Mouse (Mus musculus) hindbrain, embryonic 11.5 days (tissue): ENCODE measurements around the gene Zfp217. TPM values are rescaled to one million over a fixed set of nuclear protein-coding genes. Genes with fewer than 3 reads are reported as not detected.

ENCODE experiments used
- ATAC-seq: fragments of 200-750 bp; cut with Nextera tagmentation; 2 replicates; pipeline ENCODE4 v1.8.0; 2017; ENCODE audit warnings: mild to moderate bottlenecking, moderate TSS enrichment, moderate library complexity; ENCODE audit not compliant: low FRiP score
- DNase-seq: peaks from one replicate; pipeline ENCODE4 v3.0.0-alpha.2; 2015; ENCODE audit warnings: low spot score
- H3K27ac ChIP-seq: fragments of 300-500 bp; sonication (generic); 2 replicates; pipeline ENCODE4 v1.5.1; 2014; ENCODE audit warnings: mild to moderate bottlenecking, low read depth, low read length
- H3K27me3 ChIP-seq: fragments of 300-500 bp; sonication (generic); 2 replicates; pipeline ENCODE4 v1.6.1; 2014; ENCODE audit warnings: mild to moderate bottlenecking, low read length, moderate library complexity, mixed read lengths; ENCODE audit not compliant: control insufficient read depth, insufficient read depth
- H3K36me3 ChIP-seq: fragments of 300-500 bp; sonication (generic); 2 replicates; pipeline ENCODE4 v1.6.1; 2014; ENCODE audit warnings: mild to moderate bottlenecking, low read length, moderate library complexity, mixed read lengths; ENCODE audit not compliant: control insufficient read depth, insufficient read depth
- H3K4me1 ChIP-seq: fragments of 300-500 bp; sonication (generic); replicated peaks from 2 replicates; pipeline ENCODE4 v1.6.1; 2014; ENCODE audit warnings: low read length, mixed read lengths; ENCODE audit not compliant: control insufficient read depth, insufficient read depth
- H3K4me2 ChIP-seq: fragments of 300-500 bp; sonication (generic); replicated peaks from 2 replicates; pipeline ENCODE4 v1.6.1; 2014; ENCODE audit warnings: mild to moderate bottlenecking, low read depth, low read length
- H3K4me3 ChIP-seq: fragments of 300-500 bp; sonication (generic); 2 replicates; pipeline ENCODE4 v1.5.1; 2014; ENCODE audit warnings: low read depth, low read length
- H3K9ac ChIP-seq: fragments of 300-500 bp; sonication (generic); 2 replicates; pipeline ENCODE4 v1.6.1; 2014; ENCODE audit warnings: low read depth, low read length
- H3K9me3 ChIP-seq: fragments of 300-500 bp; sonication (generic); 2 replicates; pipeline ENCODE4 v1.6.1; 2016; ENCODE audit warnings: low read length; ENCODE audit not compliant: control insufficient read depth
- WGBS: fragments of 180-500 bp; shearing (Covaris S2); extraction: QIAGEN DNeasy Blood & Tissue Kit; methylation state at CpG from one replicate; pipeline ENCODE4 v1.1.7; 2014; 5-methylcytosine and 5-hydroxymethylcytosine counted together
- polyA plus RNA-seq: library from polyadenylated mRNA; unstranded; fragments of >200 nt; fragmentation: Nextera tagmentation; extraction: Ambion mirVana; gene quantifications from 2 replicates; pipeline ENCODE4 v1.2.1, GENCODE M21; 2014

Gene Zfp217
- polyA plus RNA-seq, 1 experiment from 2014 or later = 4.8 TPM

DNA sequence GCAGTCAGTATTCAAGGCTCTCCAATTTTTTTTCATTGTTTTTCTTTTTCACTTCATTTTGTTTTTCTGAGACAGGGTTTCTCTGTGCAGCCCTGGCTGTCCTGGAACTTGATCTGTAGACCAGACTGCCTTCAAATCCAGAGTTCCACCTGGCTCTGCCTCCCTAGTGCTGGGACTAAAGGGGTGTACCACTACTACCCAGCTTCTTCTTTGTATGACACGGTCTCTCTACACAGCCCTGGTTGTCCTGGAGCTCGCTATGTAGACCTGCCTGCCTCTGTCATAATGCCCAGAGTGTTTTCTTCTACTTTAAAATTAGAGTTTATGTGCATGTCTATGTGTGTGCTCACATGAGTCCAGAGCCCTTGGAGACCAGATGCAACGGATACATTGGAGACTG, 27.3 kb upstream of the Zfp217 start:
- Histone ChIP-seq H3K27me3 (no peaks in the 10 kb centered on the region), H3K9me3 (no peaks in the 10 kb centered on the region), H3K36me3 (no peaks in the 10 kb centered on the region), H3K27ac (no peak overlapping the region), H3K4me3 (no peak overlapping the region), H3K9ac (no peak overlapping the region), H3K4me1 (peaks cover 4% of the 10 kb centered on the region; the same call in 1 of the 2 replicates), H3K4me2 (no peak overlapping the region)
- DNase-seq = no peak
- ATAC-seq = no peak
- WGBS = 71% methylated on average over 3 of the region's 3 CpGs

GRCm38 (mm10) chr2:170169062-170169461, 21.2 kb upstream of the Zfp217 start:
- DNase-seq (no peak), ATAC-seq (no peak)
- no peak overlapping the region for H3K9ac ChIP-seq
- no peaks in the 10 kb centered on the region for H3K36me3 ChIP-seq
- H3K4me3 ChIP-seq = no peak overlapping the region
- H3K4me2 ChIP-seq = no peak overlapping the region
- no peaks in the 10 kb centered on the region for H3K4me1 ChIP-seq
- H3K27me3 ChIP-seq = no peaks in the 10 kb centered on the region
- H3K27ac ChIP-seq = no peak overlapping the region
- H3K9me3 ChIP-seq = no peaks in the 10 kb centered on the region

- ATAC-seq = no peak
- 82% methylated on average over 10 of the region's 10 CpGs for WGBS
- H3K36me3 ChIP-seq = no peaks in the 10 kb centered on the region
- no peak overlapping the region for H3K27ac ChIP-seq
- no peak for DNase-seq
- no peak overlapping the region for H3K4me2 ChIP-seq
- no peak overlapping the region for H3K9ac ChIP-seq
- no peaks in the 10 kb centered on the region for H3K9me3 ChIP-seq
- no peak overlapping the region for H3K4me3 ChIP-seq
- H3K4me1 ChIP-seq = no peaks in the 10 kb centered on the region
- no peaks in the 10 kb centered on the region for H3K27me3 ChIP-seq
These were observed 17.7 kb upstream of the Zfp217 start for GRCm38 (mm10) chr2:170165649-170166048.

DNA sequence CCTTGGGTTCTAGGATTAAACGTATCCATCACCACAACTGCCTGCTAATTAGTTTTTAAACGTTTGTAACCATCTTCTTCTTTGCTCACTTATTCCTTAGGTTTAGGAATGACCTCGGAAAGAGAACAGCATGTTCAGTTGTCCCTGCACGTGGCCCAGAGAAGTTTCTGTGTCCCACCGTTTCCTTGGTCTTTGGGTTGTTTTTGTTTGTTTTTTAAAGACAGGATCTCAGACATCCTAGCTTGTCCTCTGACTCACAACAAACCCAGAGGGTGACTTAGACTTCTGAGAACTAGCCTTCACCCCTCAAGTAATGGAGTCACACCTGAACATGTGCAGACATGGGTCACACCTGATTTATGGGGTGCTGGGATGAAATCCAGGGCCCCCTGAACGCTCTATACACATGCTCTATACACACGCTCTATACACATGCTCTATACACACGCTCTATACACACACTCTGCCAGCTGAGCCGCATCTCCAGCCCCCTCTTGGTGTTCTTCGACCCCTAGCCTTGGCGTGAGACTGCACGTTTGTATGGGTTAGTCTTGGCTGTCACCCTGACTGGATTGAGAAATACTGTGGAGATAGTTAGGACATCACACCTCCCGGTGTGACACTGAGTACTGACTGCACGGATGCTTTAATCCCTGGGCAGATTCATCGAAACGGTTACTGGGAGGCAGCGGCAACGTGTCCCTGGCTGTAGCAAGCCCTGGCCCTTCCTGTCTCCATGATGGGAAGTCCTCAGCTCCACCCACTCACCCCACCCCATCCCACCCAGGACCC, 16.0 kb upstream of the Zfp217 start:
- DNase-seq (no peak), ATAC-seq (no peak)
- no peak overlapping the region for H3K4me3 ChIP-seq
- H3K36me3 ChIP-seq = no peaks in the 10 kb centered on the region
- WGBS = 87% methylated on average over 18 of the region's 18 CpGs
- H3K4me1 ChIP-seq = no peaks in the 10 kb centered on the region
- H3K27me3 ChIP-seq = no peaks in the 10 kb centered on the region
- H3K4me2 ChIP-seq = no peak overlapping the region
- H3K9ac ChIP-seq = no peak overlapping the region
- no peaks in the 10 kb centered on the region for H3K9me3 ChIP-seq
- no peak overlapping the region for H3K27ac ChIP-seq

DNA sequence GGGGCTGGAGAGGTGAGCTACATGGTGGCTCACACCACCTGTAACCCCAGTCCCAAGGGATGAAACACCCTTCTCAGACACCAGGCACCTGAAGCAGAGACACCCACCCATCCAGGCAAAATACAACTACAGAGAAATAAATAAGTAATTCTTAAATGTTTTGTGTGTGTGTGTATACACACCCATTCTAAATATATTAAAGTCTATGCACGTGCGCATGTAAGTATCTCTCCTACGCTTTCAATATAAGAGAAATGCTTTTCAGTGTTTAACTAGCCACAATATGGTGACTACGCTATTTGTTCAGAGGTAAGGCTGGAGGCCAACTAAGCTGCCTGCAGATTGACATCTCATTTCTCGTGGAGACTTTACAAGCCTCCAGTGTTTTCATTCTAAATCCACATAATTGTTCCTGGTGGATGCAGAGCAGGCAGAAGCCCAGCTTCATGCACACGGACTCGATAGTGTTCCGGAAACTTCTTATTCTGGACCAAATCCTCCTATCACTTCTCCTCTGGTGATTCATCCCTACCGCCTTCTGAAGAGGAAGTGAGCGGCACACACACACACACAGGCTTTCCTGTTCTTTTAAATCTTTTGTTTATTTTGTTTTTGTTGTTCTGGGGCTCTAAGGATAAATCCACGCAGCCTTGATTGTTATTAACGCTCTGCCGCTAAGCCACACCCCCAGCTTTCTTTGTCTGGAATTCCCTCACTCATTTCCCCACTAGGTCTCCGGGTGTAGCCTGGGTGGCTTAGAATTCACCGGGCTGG, 12.1 kb upstream of the Zfp217 start:
- H3K27me3 ChIP-seq = no peaks in the 10 kb centered on the region
- ATAC-seq (no peak), DNase-seq (no peak)
- no peak overlapping the region for H3K9ac ChIP-seq
- H3K4me1 ChIP-seq = no peaks in the 10 kb centered on the region
- no peaks in the 10 kb centered on the region for H3K36me3 ChIP-seq
- H3K4me3 ChIP-seq = no peak overlapping the region
- no peak overlapping the region for H3K27ac ChIP-seq
- no peaks in the 10 kb centered on the region for H3K9me3 ChIP-seq
- 65% methylated on average over 15 of the region's 15 CpGs for WGBS
- no peak overlapping the region for H3K4me2 ChIP-seq

- Histone ChIP-seq H3K4me3 (no peak overlapping the region), H3K9ac (no peak overlapping the region), H3K4me2 (no peak overlapping the region), H3K36me3 (no peaks in the 10 kb centered on the region), H3K27me3 (no peaks in the 10 kb centered on the region), H3K27ac (no peak overlapping the region), H3K4me1 (no peaks in the 10 kb centered on the region), H3K9me3 (no peaks in the 10 kb centered on the region)
- DNase-seq = no peak
- no peak for ATAC-seq
- WGBS = 85% methylated on average over 4 of the region's 4 CpGs
These were observed 11.1 kb upstream of the Zfp217 start for GRCm38 (mm10) chr2:170158987-170159386.

- Histone ChIP-seq H3K27ac (no peak overlapping the region), H3K36me3 (no peaks in the 10 kb centered on the region), H3K27me3 (no peaks in the 10 kb centered on the region), H3K9ac (no peak overlapping the region), H3K4me2 (no peak overlapping the region), H3K4me3 (no peak overlapping the region), H3K4me1 (no peaks in the 10 kb centered on the region), H3K9me3 (no peaks in the 10 kb centered on the region)
- ATAC-seq (no peak), DNase-seq (no peak)
- 44% methylated on average over 5 of the region's 5 CpGs for WGBS
These were observed 10.3 kb upstream of the Zfp217 start for GRCm38 (mm10) chr2:170158251-170158650.

GRCm38 (mm10) chr2:170157280-170158200, 9.6 kb upstream of the Zfp217 start:
- H3K36me3 ChIP-seq = no peaks in the 10 kb centered on the region
- WGBS = 53% methylated on average over 11 of the region's 11 CpGs
- ATAC-seq = no peak

More at GRCm38 (mm10) chr2:170157280-170158200, 9.6 kb upstream of the Zfp217 start:
- H3K4me1 ChIP-seq = no peaks in the 10 kb centered on the region
- no peak overlapping the region for H3K4me3 ChIP-seq
- H3K4me2 ChIP-seq = no peak overlapping the region
- H3K9ac ChIP-seq = no peak overlapping the region
- H3K27me3 ChIP-seq = no peaks in the 10 kb centered on the region
- no peak overlapping the region for H3K27ac ChIP-seq
- no peak for DNase-seq
- H3K9me3 ChIP-seq = no peaks in the 10 kb centered on the region
